Mouse (Mus musculus) intestine, embryonic 16.5 days (tissue): ENCODE results near the gene Taok3. TPM values are rescaled to one million over a fixed set of nuclear protein-coding genes. Genes with fewer than 3 reads are reported as not detected.

Experiments
- ATAC-seq: fragments of 200-750 bp; cut with Nextera tagmentation; 2 replicates; pipeline ENCODE4 v1.8.0; 2017; ENCODE audit warnings: moderate TSS enrichment, moderate library complexity
- H3K27ac ChIP-seq: fragments of 300-500 bp; sonication (generic); 2 replicates; pipeline ENCODE4 v1.5.1; 2014; ENCODE audit warnings: mild to moderate bottlenecking, low read length
- H3K27me3 ChIP-seq: fragments of 300-500 bp; sonication (generic); replicated peaks from 2 replicates; pipeline ENCODE4 v1.6.1; 2014; ENCODE audit warnings: low read length, control low read depth, mixed read lengths; ENCODE audit not compliant: control insufficient read depth, insufficient read depth
- H3K36me3 ChIP-seq: fragments of 300-500 bp; sonication (generic); 2 replicates; pipeline ENCODE4 v1.6.1; 2014; ENCODE audit warnings: low read length, control low read depth; ENCODE audit not compliant: control insufficient read depth, insufficient read depth
- H3K4me1 ChIP-seq: fragments of 300-500 bp; sonication (generic); 2 replicates; pipeline ENCODE4 v1.6.1; 2014; ENCODE audit warnings: low read length, control low read depth, mixed read lengths; ENCODE audit not compliant: control insufficient read depth, insufficient read depth
- H3K4me2 ChIP-seq: fragments of 300-500 bp; sonication (generic); 2 replicates; pipeline ENCODE4 v1.6.1; 2014; ENCODE audit warnings: low read depth, low read length, control low read depth
- H3K4me3 ChIP-seq: fragments of 300-500 bp; sonication (generic); 2 replicates; pipeline ENCODE4 v1.5.1; 2014; ENCODE audit warnings: mild to moderate bottlenecking, low read length
- H3K9ac ChIP-seq: fragments of 300-500 bp; sonication (generic); 2 replicates; pipeline ENCODE4 v1.6.1; 2014; ENCODE audit warnings: low read depth, low read length
- H3K9me3 ChIP-seq: fragments of 300-500 bp; sonication (generic); 2 replicates; pipeline ENCODE4 v1.6.1; 2016; ENCODE audit warnings: low read length, control low read depth; ENCODE audit not compliant: control insufficient read depth
- WGBS: fragments of 180-500 bp; shearing (Covaris S2); extraction: QIAGEN DNeasy Blood & Tissue Kit; methylation state at CpG from one replicate; pipeline ENCODE4 v1.1.7; 2014; 5-methylcytosine and 5-hydroxymethylcytosine counted together
- polyA plus RNA-seq: library from polyadenylated mRNA; unstranded; fragments of >200 nt; fragmentation: Nextera tagmentation; extraction: Ambion mirVana; gene quantifications from 2 replicates; pipeline ENCODE4 v1.2.1, GENCODE M21; 2015

Gene Taok3
- polyA plus RNA-seq, 1 experiment from 2014 or later, result 51.5 TPM

DNA sequence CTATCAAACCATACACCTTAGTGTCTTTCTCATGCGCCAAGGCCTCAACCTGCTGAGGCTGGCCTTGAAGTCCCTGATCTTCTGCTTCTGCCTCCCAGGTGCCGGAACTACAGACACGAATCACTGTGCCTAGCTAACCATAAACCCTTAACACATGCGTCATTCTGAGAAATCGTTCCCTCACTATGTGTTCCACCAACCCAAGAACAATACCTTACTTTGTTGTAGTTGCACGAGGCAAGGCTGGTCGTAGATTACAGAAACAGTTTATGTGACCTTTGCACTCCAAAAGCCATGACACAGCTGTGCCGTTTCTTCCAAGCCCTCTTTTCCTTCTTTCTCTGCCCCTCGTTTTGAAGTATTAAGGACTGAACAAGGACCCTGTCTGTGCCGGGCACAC is 40.6 kb downstream of the Taok3 start:
- H3K27me3 ChIP-seq, result no peaks in the 10 kb centered on the region
- H3K9ac ChIP-seq, result no peak overlapping the region
- H3K9me3 ChIP-seq, result 0 out of 2 replicates have a peak, but pooled peaks cover 2% of the 10 kb centered on the region
- H3K36me3 ChIP-seq, result no peaks in the 10 kb centered on the region
- peak overlapping the region; percentile 87 for H3K27ac ChIP-seq
- 0 out of 2 replicates have a peak overlapping the region, but pooled peaks have one; percentile 0 for H3K4me2 ChIP-seq
- 31% methylated on average over 10 of the region's 10 CpGs for WGBS
- peaks cover 19% of the 10 kb centered on the region for H3K4me1 ChIP-seq
- peak; percentile 90 for ATAC-seq
- no peak overlapping the region for H3K4me3 ChIP-seq

- no peaks in the 10 kb centered on the region for H3K27me3 ChIP-seq
- no peak overlapping the region for H3K4me3 ChIP-seq
- H3K36me3 ChIP-seq, result no peaks in the 10 kb centered on the region
- no peak for ATAC-seq
- no peak overlapping the region for H3K9ac ChIP-seq
- 90% methylated on average over 13 of the region's 13 CpGs for WGBS
- H3K4me1 ChIP-seq, result peaks cover 17% of the 10 kb centered on the region
- no peak overlapping the region for H3K27ac ChIP-seq
- 0 out of 2 replicates have a peak, but pooled peaks cover 2% of the 10 kb centered on the region for H3K9me3 ChIP-seq
- no peak overlapping the region for H3K4me2 ChIP-seq
Measured at GRCm38 (mm10) chr5:117163790-117164189, 43.9 kb downstream of the Taok3 start.

- Histone ChIP-seq H3K4me3 (no peak overlapping the region), H3K27ac (no peak overlapping the region), H3K36me3 (no peaks in the 10 kb centered on the region), H3K9me3 (no peaks in the 10 kb centered on the region), H3K4me2 (no peak overlapping the region), H3K27me3 (no peaks in the 10 kb centered on the region), H3K9ac (no peak overlapping the region), H3K4me1 (peaks cover 10% of the 10 kb centered on the region)
- ATAC-seq, result peak; percentile 67
- 72% methylated on average over 5 of the region's 5 CpGs for WGBS
Measured at GRCm38 (mm10) chr5:117164516-117164915, 44.6 kb downstream of the Taok3 start.

DNA sequence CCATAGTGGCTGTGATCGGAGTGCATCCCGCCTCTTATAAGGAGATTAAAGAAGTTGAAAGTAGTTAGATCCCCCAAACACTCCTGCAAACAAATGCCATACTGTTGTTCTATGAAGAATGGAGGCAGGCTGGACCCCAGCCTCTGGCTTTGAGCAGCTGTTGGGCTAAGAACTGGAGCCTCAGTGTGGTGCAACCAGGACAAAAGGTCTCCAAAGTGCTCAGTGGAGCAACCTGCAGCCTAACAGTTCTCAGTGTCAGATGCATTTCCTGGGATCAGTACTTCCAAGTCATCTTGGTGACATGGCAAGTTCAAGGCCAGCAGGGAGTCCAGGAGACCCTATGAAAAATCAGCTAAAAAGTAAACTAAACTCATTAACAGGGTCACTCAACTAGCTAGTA is 45.0 kb downstream of the Taok3 start:
- H3K4me1 ChIP-seq, result peaks cover 6% of the 10 kb centered on the region
- H3K36me3 ChIP-seq, result no peaks in the 10 kb centered on the region
- H3K27ac ChIP-seq, result no peak overlapping the region
- H3K9me3 ChIP-seq, result no peaks in the 10 kb centered on the region
- H3K9ac ChIP-seq, result no peak overlapping the region
- no peak overlapping the region for H3K4me3 ChIP-seq
- ATAC-seq, result no peak
- H3K4me2 ChIP-seq, result no peak overlapping the region
- no peaks in the 10 kb centered on the region for H3K27me3 ChIP-seq
- 87% methylated on average over 2 of the region's 2 CpGs for WGBS

GRCm38 (mm10) chr5:117165946-117166345 is 46.0 kb downstream of the Taok3 start:
- Histone ChIP-seq H3K36me3 (no peaks in the 10 kb centered on the region), H3K9me3 (no peaks in the 10 kb centered on the region), H3K9ac (no peak overlapping the region), H3K27me3 (no peaks in the 10 kb centered on the region), H3K27ac (no peak overlapping the region), H3K4me1 (peaks cover 3% of the 10 kb centered on the region; the same call in 1 of the 2 replicates), H3K4me2 (no peak overlapping the region), H3K4me3 (no peak overlapping the region)
- ATAC-seq, result no peak
- WGBS, result 54% methylated on average over 2 of the region's 2 CpGs

GRCm38 (mm10) chr5:117166811-117167365 is 47.0 kb downstream of the Taok3 start:
- H3K9ac ChIP-seq, result no peak overlapping the region
- H3K36me3 ChIP-seq, result no peaks in the 10 kb centered on the region
- H3K27me3 ChIP-seq, result no peaks in the 10 kb centered on the region
- H3K4me3 ChIP-seq, result no peak overlapping the region
- no peak overlapping the region for H3K27ac ChIP-seq
- ATAC-seq, result no peak
- H3K9me3 ChIP-seq, result no peaks in the 10 kb centered on the region
- H3K4me1 ChIP-seq, result peaks cover 3% of the 10 kb centered on the region; the same call in 1 of the 2 replicates
- WGBS, result 79% methylated on average over 11 of the region's 11 CpGs
- H3K4me2 ChIP-seq, result no peak overlapping the region

GRCm38 (mm10) chr5:117168351-117169100 is 48.6 kb downstream of the Taok3 start:
- WGBS, result 89% methylated on average over 14 of the region's 14 CpGs
- no peak for ATAC-seq
- H3K4me3 ChIP-seq, result no peak overlapping the region
- H3K9ac ChIP-seq, result no peak overlapping the region
- no peaks in the 10 kb centered on the region for H3K36me3 ChIP-seq
- H3K27me3 ChIP-seq, result no peaks in the 10 kb centered on the region
- peaks cover 3% of the 10 kb centered on the region; the same call in 1 of the 2 replicates for H3K4me1 ChIP-seq
- no peak overlapping the region for H3K27ac ChIP-seq
- no peaks in the 10 kb centered on the region for H3K9me3 ChIP-seq
- no peak overlapping the region for H3K4me2 ChIP-seq

GRCm38 (mm10) chr5:117174057-117174456 is 54.1 kb downstream of the Taok3 start:
- Histone ChIP-seq H3K4me1 (no peaks in the 10 kb centered on the region), H3K36me3 (0 out of 2 replicates have a peak, but pooled peaks cover 3% of the 10 kb centered on the region), H3K9me3 (no peaks in the 10 kb centered on the region), H3K9ac (no peak overlapping the region), H3K27ac (no peak overlapping the region), H3K4me3 (no peak overlapping the region), H3K4me2 (no peak overlapping the region), H3K27me3 (no peaks in the 10 kb centered on the region)
- WGBS, result 95% methylated on average over 7 of the region's 7 CpGs
- no peak for ATAC-seq

- H3K9ac ChIP-seq, result no peak overlapping the region
- H3K4me3 ChIP-seq, result no peak overlapping the region
- no peak overlapping the region for H3K27ac ChIP-seq
- H3K4me2 ChIP-seq, result no peak overlapping the region
- no peaks in the 10 kb centered on the region for H3K27me3 ChIP-seq
- no peak for ATAC-seq
- no peaks in the 10 kb centered on the region for H3K4me1 ChIP-seq
- 0 out of 2 replicates have a peak, but pooled peaks cover 3% of the 10 kb centered on the region for H3K36me3 ChIP-seq
- WGBS, result 77% methylated on average over 8 of the region's 8 CpGs
- no peaks in the 10 kb centered on the region for H3K9me3 ChIP-seq
Measured at GRCm38 (mm10) chr5:117175896-117176295, 56.0 kb downstream of the Taok3 start.
